Mouse (Mus musculus) embryonic facial prominence, embryonic 15.5 days (tissue): ENCODE measurements at regions not wholly inside any gene's neighbourhood (a gene's known extent, or its start where the extent isn't known, plus 50 kb on each side); places are given as distances from the start of the nearest gene placed in this dataset.
"Not testable (repeated sequence)": the region's sequence is repeated elsewhere in the genome, so short reads cannot be mapped to it uniquely, and the experiment has no call there.

Experiments
- ATAC-seq: fragments of 200-750 bp; cut with Nextera tagmentation; 2 replicates; pipeline ENCODE4 v1.8.0; 2017; ENCODE audit warnings: low read depth, moderate TSS enrichment; ENCODE audit not compliant: insufficient number of reproducible peaks, low FRiP score, low TSS enrichment
- H3K27ac ChIP-seq: fragments of 300-500 bp; sonication (generic); replicated peaks from 2 replicates; pipeline ENCODE4 v1.5.1; 2015; ENCODE audit warnings: mild to moderate bottlenecking, inconsistent platforms
- H3K27me3 ChIP-seq: fragments of 300-500 bp; sonication (generic); 2 replicates; pipeline ENCODE4 v1.6.1; 2015; ENCODE audit warnings: inconsistent platforms
- H3K36me3 ChIP-seq: fragments of 300-500 bp; sonication (generic); 2 replicates; pipeline ENCODE4 v1.6.1; 2015; ENCODE audit warnings: mild to moderate bottlenecking, inconsistent platforms
- H3K4me1 ChIP-seq: fragments of 300-500 bp; sonication (generic); 2 replicates; pipeline ENCODE4 v1.6.1; 2015; ENCODE audit warnings: inconsistent platforms
- H3K4me2 ChIP-seq: fragments of 300-500 bp; sonication (generic); replicated peaks from 2 replicates; pipeline ENCODE4 v1.6.1; 2015; ENCODE audit warnings: mild to moderate bottlenecking, inconsistent platforms
- H3K4me3 ChIP-seq: fragments of 300-500 bp; sonication (generic); replicated peaks from 2 replicates; pipeline ENCODE4 v1.5.1; 2015; ENCODE audit warnings: mild to moderate bottlenecking, inconsistent platforms
- H3K9ac ChIP-seq: fragments of 300-500 bp; sonication (generic); 2 replicates; pipeline ENCODE4 v1.6.1; 2015; ENCODE audit warnings: inconsistent platforms
- H3K9me3 ChIP-seq: fragments of 300-500 bp; sonication (generic); replicated peaks from 2 replicates; pipeline ENCODE4 v1.6.1; 2016; ENCODE audit warnings: inconsistent platforms
- WGBS: fragments of 180-500 bp; shearing (Covaris S2); methylation state at CpG from one replicate; pipeline ENCODE4 v1.1.7; 2015; 5-methylcytosine and 5-hydroxymethylcytosine counted together

DNA sequence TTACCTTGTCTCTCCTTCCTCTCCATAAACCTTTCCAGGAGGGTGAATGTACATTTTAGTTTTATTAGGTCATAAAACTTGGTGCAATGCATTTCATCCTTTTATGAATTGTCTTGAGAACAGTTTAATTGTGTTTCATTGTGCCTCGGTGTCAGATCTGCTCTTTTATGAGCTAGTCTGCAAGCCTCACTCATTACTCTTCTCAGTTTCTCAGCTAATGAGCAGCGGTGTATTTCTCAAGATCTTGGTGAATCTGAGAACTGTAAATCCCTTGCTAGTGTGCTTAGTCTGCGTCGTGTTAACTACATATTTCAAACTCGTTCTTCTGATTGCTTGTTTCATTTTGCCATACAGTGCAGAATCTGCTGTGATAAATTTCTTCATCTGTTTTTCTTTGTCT is 984.4 kb downstream of the Basp1 start:
- H3K9me3 ChIP-seq = no peaks in the 10 kb centered on the region
- no peak overlapping the region for H3K4me3 ChIP-seq
- no peak overlapping the region for H3K9ac ChIP-seq
- H3K27ac ChIP-seq = no peak overlapping the region
- WGBS = 75% methylated on average over 5 of the region's 5 CpGs
- ATAC-seq = no peak
- H3K4me1 ChIP-seq = no peaks in the 10 kb centered on the region
- H3K4me2 ChIP-seq = no peak overlapping the region
- no peaks in the 10 kb centered on the region for H3K27me3 ChIP-seq
- no peaks in the 10 kb centered on the region for H3K36me3 ChIP-seq

DNA sequence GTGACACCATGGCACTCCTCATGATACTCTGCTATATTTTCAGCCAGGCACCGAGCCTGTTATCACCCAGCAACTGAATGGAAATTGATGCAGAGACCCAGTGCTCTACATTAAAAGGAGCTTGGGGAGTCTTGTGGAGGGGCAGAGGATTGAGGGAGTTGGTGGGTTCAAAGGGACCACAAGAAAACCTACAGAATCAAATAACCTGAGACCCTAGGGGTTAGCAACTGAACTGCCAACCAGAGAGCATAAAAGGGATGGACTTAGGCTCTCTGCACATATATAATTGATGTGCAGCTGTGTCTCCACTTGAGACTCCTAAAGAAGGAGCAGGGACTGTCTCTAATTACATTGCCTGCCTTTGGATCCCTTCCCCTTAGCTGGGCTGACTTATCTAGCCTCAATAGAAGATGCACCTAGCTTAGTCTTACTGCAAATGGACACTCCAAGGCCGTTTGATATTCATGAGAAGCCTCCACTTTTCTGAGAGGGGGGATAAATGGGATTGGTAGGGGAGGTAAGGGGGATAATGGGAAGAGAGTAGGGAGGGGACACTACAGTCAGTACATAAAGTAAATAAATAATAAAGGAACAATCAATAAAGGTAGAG is 991.1 kb downstream of the Basp1 start:
- Histone ChIP-seq H3K27ac (no peak overlapping the region), H3K36me3 (no peaks in the 10 kb centered on the region), H3K4me2 (no peak overlapping the region), H3K4me1 (no peaks in the 10 kb centered on the region), H3K9me3 (no peaks in the 10 kb centered on the region), H3K4me3 (no peak overlapping the region), H3K27me3 (no peaks in the 10 kb centered on the region), H3K9ac (no peak overlapping the region)
- WGBS = 64% methylated on average over 2 of the region's 2 CpGs
- ATAC-seq = no peak

DNA sequence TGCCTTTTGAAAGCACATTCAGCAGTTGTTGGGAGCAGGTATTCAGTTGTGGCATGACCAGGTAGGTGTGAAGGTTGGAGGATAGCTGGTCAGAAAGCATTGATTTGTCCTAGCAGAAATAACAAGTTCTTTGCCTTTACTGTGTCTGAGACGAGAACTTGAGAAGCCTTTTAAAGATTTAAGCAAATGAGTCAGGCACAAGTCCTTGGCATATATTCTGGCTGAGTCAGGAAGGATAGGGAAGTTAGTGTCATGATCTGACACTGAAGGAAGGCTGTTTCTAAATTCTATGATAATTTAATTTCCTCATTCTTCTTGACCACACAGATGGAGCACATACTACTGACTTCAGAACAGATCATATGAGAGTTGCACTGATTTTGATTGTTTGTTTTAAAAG is 993.8 kb downstream of the Basp1 start:
- WGBS = 64% methylated on average over 1 of the region's 1 CpGs
- H3K4me1 ChIP-seq = no peaks in the 10 kb centered on the region
- H3K36me3 ChIP-seq = no peaks in the 10 kb centered on the region
- no peaks in the 10 kb centered on the region for H3K9me3 ChIP-seq
- H3K9ac ChIP-seq = no peak overlapping the region
- H3K27me3 ChIP-seq = no peaks in the 10 kb centered on the region
- no peak overlapping the region for H3K27ac ChIP-seq
- H3K4me3 ChIP-seq = no peak overlapping the region
- no peak for ATAC-seq
- H3K4me2 ChIP-seq = no peak overlapping the region

DNA sequence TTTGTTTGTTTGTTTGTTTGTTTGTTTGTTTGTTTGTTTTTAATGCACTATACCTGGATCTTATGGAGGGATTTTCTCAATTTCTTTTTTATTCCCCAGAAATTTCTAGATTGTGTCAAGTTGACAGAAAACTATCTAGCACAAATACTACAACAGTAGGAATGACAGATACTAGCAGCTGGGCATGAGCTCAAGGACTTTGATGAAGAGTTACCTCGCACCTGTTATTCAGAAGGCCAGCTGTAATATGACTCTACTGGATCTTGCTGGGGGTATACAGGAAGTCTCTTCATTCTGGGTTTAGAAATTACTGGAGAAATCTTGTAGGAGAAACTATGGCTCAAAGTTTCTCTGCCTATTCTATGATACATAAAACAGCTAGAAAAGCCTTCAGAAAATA is 994.4 kb downstream of the Basp1 start:
- no peak overlapping the region for H3K9ac ChIP-seq
- H3K4me1 ChIP-seq = no peaks in the 10 kb centered on the region
- H3K4me3 ChIP-seq = no peak overlapping the region
- WGBS = 75% methylated on average over 1 of the region's 1 CpGs
- H3K27ac ChIP-seq = no peak overlapping the region
- H3K27me3 ChIP-seq = no peaks in the 10 kb centered on the region
- H3K9me3 ChIP-seq = no peaks in the 10 kb centered on the region
- no peak overlapping the region for H3K4me2 ChIP-seq
- no peaks in the 10 kb centered on the region for H3K36me3 ChIP-seq
- ATAC-seq = no peak

DNA sequence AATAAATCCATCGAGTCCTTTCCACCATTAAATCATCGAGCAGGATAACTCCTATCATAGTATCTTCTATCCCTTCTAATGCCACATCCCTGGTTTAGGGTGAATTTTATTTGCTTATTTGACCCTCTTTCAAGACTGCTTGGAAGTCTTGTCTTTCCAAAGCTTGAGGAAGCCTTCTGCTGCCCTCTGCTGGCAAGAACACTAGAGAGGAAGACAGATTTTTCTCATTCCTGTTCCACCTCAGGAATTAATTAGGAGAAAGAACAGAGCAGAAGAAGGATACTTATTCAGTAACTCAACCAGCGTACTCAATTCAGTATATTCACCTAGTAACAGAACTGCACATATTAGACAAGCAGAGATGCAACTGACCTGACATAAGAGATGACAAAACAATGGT is 1005.9 kb downstream of the Basp1 start:
- ATAC-seq = no peak
- H3K4me2 ChIP-seq = no peak overlapping the region
- H3K9ac ChIP-seq = no peak overlapping the region
- no peak overlapping the region for H3K27ac ChIP-seq
- no peaks in the 10 kb centered on the region for H3K36me3 ChIP-seq
- no peaks in the 10 kb centered on the region for H3K9me3 ChIP-seq
- WGBS = 40% methylated on average over 3 of the region's 3 CpGs
- no peak overlapping the region for H3K4me3 ChIP-seq
- H3K4me1 ChIP-seq = no peaks in the 10 kb centered on the region
- no peaks in the 10 kb centered on the region for H3K27me3 ChIP-seq

DNA sequence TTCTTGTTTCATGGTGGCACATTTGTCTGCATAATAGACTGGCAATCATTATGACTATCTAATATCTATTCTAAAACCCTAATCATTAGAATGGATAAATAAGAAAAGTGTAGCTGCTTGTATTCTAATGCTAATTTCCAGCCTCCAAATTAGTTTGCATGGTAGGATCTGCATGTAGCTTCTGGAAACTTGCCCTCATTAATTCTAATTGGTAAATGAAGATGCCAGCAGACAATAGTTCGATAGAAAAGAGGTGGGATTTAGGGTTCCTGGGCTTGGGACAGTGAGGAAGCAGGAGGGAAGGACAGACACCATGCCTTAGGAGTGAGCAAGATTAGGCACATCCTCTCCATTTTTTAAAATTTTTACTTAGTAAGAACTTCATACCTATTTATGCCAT is 1008.3 kb downstream of the Basp1 start:
- H3K9ac ChIP-seq = no peak overlapping the region
- H3K36me3 ChIP-seq = no peaks in the 10 kb centered on the region
- no peak overlapping the region for H3K27ac ChIP-seq
- no peak overlapping the region for H3K4me3 ChIP-seq
- no peak overlapping the region for H3K4me2 ChIP-seq
- H3K27me3 ChIP-seq = no peaks in the 10 kb centered on the region
- no peaks in the 10 kb centered on the region for H3K9me3 ChIP-seq
- no peaks in the 10 kb centered on the region for H3K4me1 ChIP-seq
- 63% methylated on average over 1 of the region's 1 CpGs for WGBS
- no peak for ATAC-seq

DNA sequence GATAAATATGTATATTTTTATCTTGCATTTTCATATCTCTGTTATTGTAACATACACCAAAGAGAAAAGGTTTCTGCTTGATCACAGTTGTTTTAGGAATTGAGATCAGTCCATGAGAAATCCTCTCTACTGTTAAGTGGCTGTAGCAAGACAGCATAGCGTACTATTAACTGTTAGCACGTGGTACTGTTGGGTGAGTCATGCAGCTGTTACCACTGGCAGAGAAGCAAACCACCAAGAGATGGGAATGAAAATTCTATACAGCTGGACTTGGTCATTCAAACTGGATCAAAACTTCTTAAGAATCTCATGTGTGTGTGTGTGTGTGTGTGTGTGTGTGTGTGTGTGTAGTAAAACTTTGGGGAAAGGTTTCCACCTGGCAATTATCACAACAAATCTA is 1013.5 kb downstream of the Basp1 start:
- WGBS = 65% methylated on average over 2 of the region's 2 CpGs
- ATAC-seq = no peak
- H3K9me3 ChIP-seq = no peaks in the 10 kb centered on the region
- no peaks in the 10 kb centered on the region for H3K27me3 ChIP-seq
- H3K4me1 ChIP-seq = no peaks in the 10 kb centered on the region
- H3K9ac ChIP-seq = no peak overlapping the region
- no peak overlapping the region for H3K27ac ChIP-seq
- H3K4me3 ChIP-seq = no peak overlapping the region
- H3K4me2 ChIP-seq = no peak overlapping the region
- no peaks in the 10 kb centered on the region for H3K36me3 ChIP-seq

DNA sequence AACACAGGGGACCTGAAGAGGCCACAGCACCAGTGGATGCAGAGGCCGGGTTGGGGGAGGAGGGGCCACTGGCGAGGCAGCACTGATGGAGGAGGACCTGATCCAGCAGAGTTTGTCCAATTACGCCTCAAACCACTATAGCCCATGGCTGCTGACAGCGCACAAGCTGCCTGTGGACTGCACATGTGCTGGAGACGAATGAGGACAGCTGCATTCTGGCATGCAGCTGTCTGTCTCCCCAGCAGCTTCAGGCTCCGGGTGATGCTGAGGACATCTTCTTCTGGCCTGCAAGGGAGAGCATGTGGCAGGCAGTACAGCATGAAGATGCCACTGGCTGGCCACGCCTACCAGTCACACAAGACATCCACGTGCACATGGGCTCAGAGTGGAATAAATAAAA is 1055.2 kb downstream of the Basp1 start:
- Histone ChIP-seq H3K9ac (no peak overlapping the region), H3K4me1 (no peaks in the 10 kb centered on the region), H3K27ac (no peak overlapping the region), H3K36me3 (no peaks in the 10 kb centered on the region), H3K4me3 (no peak overlapping the region), H3K27me3 (no peaks in the 10 kb centered on the region), H3K9me3 (no peaks in the 10 kb centered on the region), H3K4me2 (no peak overlapping the region)
- WGBS = 74% methylated on average over 8 of the region's 8 CpGs
- ATAC-seq = peak; percentile 60

DNA sequence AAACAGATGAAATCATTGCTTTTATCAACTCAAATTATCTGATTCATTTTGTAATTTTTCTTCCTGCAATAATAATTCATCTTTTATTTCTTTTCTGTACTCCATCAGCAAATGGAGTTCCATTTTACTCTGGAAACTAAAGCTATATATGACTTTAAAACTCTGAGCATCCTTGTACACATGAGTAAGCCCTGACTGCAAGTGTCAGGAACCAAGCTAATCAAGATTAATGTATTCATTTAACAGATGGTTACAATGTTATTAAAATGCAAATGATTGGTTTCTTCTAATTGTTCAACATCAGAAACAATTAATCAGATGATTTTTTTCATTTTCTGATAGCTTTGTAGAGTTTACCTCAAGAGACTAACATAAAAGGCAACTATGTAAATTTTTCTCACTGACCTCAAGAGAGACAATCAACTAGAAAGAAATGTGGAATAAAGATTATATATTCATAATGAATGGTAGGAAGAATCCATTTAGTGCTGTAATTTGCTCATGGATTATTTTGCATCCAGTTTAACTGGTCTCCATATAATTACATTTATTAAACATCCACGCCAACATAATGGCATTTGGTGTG is 1064.5 kb downstream of the Basp1 start:
- WGBS = 85% methylated on average over 1 of the region's 1 CpGs
- Histone ChIP-seq H3K36me3 (no peaks in the 10 kb centered on the region), H3K27me3 (no peaks in the 10 kb centered on the region), H3K4me3 (no peak overlapping the region), H3K4me2 (no peak overlapping the region), H3K9ac (no peak overlapping the region), H3K27ac (no peak overlapping the region), H3K4me1 (no peaks in the 10 kb centered on the region), H3K9me3 (no peaks in the 10 kb centered on the region)
- ATAC-seq = no peak

DNA sequence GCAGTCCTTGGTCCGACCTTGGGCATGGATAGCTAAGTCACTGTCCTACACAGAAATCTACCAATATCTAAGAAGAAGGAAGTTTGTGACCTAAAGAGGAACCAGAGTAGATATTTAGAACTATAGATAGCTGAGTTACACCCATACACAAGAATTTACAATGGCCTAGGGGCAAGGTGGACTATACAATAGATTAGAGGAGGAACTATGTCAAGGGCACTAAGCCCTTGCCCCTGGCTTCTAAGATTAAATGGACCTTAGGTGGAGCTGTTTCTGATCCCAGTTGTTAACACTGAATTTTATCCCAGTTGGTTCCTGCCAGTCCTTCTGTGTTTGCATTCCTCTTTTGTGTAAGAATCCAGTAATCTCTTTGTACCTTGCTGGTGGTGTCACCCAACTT is 1077.7 kb downstream of the Basp1 start:
- not testable (repeated sequence) for H3K9ac ChIP-seq, H3K4me2 ChIP-seq, H3K27me3 ChIP-seq, H3K4me3 ChIP-seq, ATAC-seq, H3K4me1 ChIP-seq, H3K36me3 ChIP-seq, H3K9me3 ChIP-seq, H3K27ac ChIP-seq
- WGBS = 79% methylated on average over 1 of the region's 1 CpGs

DNA sequence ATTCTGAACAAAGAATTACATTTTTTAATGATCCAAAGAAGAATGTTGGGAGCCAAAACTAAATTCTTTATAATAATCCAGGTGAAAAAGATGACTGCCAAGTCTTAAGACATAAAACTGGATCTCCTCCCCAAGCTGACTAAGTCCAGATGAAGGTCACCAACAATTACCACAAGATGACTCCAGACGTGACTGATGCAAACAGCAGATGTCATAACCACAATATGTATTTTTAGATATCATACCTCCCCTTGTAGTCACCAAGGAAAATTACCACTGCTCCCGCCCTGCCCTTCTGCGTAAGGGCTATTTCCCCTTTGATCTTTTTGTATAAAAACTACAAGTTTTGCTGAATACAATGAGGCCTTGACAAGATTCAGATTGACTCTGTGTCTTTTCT is 1110.4 kb downstream of the Basp1 start:
- ATAC-seq, H3K27me3 ChIP-seq, H3K36me3 ChIP-seq, H3K27ac ChIP-seq, H3K4me3 ChIP-seq, H3K4me1 ChIP-seq, H3K9me3 ChIP-seq, H3K4me2 ChIP-seq, H3K9ac ChIP-seq: not testable (repeated sequence)
- 74% methylated on average over 3 of the region's 3 CpGs for WGBS

DNA sequence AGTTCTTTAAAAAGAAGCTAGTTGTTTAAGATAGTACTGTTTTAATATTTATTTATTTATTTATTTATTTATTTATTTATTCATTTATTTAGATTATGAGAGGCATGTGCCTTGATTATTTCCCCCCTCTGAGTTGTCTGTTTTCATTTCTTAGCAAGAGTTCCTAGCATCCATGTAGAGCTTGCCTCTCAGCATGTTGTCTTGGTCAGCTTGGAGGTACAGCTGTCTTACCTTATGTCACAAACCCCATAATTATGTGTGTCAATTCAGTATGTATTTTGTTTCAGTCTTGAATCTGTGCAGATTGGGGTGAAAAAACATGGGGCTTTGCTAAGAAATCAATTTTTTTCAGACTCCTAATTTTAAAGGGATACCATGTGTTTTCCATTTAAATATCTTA is 1116.3 kb downstream of the Basp1 start:
- H3K4me3 ChIP-seq = no peak overlapping the region
- H3K9me3 ChIP-seq = no peaks in the 10 kb centered on the region
- no peak overlapping the region for H3K4me2 ChIP-seq
- no peaks in the 10 kb centered on the region for H3K27me3 ChIP-seq
- no peaks in the 10 kb centered on the region for H3K4me1 ChIP-seq
- H3K36me3 ChIP-seq = no peaks in the 10 kb centered on the region
- no peak overlapping the region for H3K27ac ChIP-seq
- ATAC-seq = no peak
- H3K9ac ChIP-seq = no peak overlapping the region
